Mouse (Mus musculus) myocyte (in vitro differentiated cells): ENCODE data around the gene Hdac1. TPM values are rescaled to one million over a fixed set of nuclear protein-coding genes. Genes with fewer than 3 reads are reported as not detected.

Source experiments
- H3K27me3 ChIP-seq: one replicate; pipeline ENCODE4 v1.6.1; 2011; ENCODE audit not compliant: control insufficient read depth, insufficient read depth, insufficient read length
- H3K36me3 ChIP-seq: one replicate; pipeline ENCODE4 v1.6.1; 2011; ENCODE audit not compliant: control insufficient read depth, insufficient read depth
- H3K4me2 ChIP-seq: one replicate; pipeline ENCODE4 v1.6.1; 2011; ENCODE audit warnings: low read depth, control low read depth
- H3K4me3 ChIP-seq: one replicate; pipeline ENCODE4 v1.5.1; 2011; ENCODE audit warnings: mild to moderate bottlenecking, control low read depth, moderate library complexity
- H3K79me2 ChIP-seq: one replicate; pipeline ENCODE4 v1.6.1; 2011; ENCODE audit not compliant: control insufficient read depth, insufficient read depth
- H3ac ChIP-seq: one replicate; pipeline ENCODE4 v1.6.1; 2011; ENCODE audit not compliant: control insufficient read depth, insufficient read length
- CEBPB ChIP-seq: IDR thresholded peaks from 2 replicates; pipeline ENCODE4 v1.6.1; 2011; ENCODE audit warnings: mild to moderate bottlenecking, moderate library complexity; ENCODE audit not compliant: poor library complexity, insufficient read depth, severe bottlenecking
- E2F4 ChIP-seq: IDR thresholded peaks from one replicate; pipeline ENCODE4 v1.6.1; 2011; ENCODE audit warnings: mild to moderate bottlenecking, control low read depth, moderate library complexity; ENCODE audit not compliant: insufficient read depth
- MAX ChIP-seq: IDR thresholded peaks from one replicate; pipeline ENCODE4 v1.6.1; 2011; ENCODE audit warnings: low read depth, mild to moderate bottlenecking, control low read depth
- MYOD1 ChIP-seq, 3 experiments: IDR thresholded peaks; one replicate each; pipeline ENCODE4 v1.6.1; 2011; ENCODE audit warnings: control low read depth in 2 of 3, low read depth in 2 of 3, mild to moderate bottlenecking in 2 of 3, moderate library complexity in 1 of 3; ENCODE audit not compliant: insufficient read length in 2 of 3, control insufficient read depth in 1 of 3
- MYOG ChIP-seq, 3 experiments: IDR thresholded peaks; one replicate each; pipeline ENCODE4 v1.6.1; 2011; ENCODE audit warnings: control low read depth in 2 of 3, low read depth in 2 of 3, mild to moderate bottlenecking in 2 of 3; ENCODE audit not compliant: insufficient read length in 2 of 3, control insufficient read depth in 1 of 3, insufficient read depth in 1 of 3
- POLR2A ChIP-seq: IDR thresholded peaks from one replicate; pipeline ENCODE4 v1.6.1; 2011; ENCODE audit warnings: low read depth, mild to moderate bottlenecking, control low read depth, moderate library complexity; ENCODE audit not compliant: insufficient read length
- POLR2AphosphoS2 ChIP-seq: IDR thresholded peaks from one replicate; pipeline ENCODE4 v1.6.1; 2011; ENCODE audit warnings: low read depth, control low read depth; ENCODE audit not compliant: insufficient read length
- REST ChIP-seq: IDR thresholded peaks from one replicate; pipeline ENCODE4 v1.6.1; 2011; ENCODE audit warnings: mild to moderate bottlenecking, control low read depth, moderate library complexity; ENCODE audit not compliant: insufficient read depth, insufficient read length
- SRF ChIP-seq: IDR thresholded peaks from one replicate; pipeline ENCODE4 v1.6.1; 2011; ENCODE audit warnings: low read depth; ENCODE audit not compliant: control insufficient read depth, insufficient read length
- TCF12 ChIP-seq: IDR thresholded peaks from one replicate; pipeline ENCODE4 v1.6.1; 2011; ENCODE audit warnings: mild to moderate bottlenecking, control low read depth; ENCODE audit not compliant: poor library complexity, insufficient read depth, severe bottlenecking
- TCF3 ChIP-seq: IDR thresholded peaks from one replicate; pipeline ENCODE4 v1.6.1; 2011; ENCODE audit warnings: low read depth, control low read depth; ENCODE audit not compliant: insufficient read length
- USF1 ChIP-seq: IDR thresholded peaks from one replicate; pipeline ENCODE4 v1.6.1; 2011; ENCODE audit warnings: low read depth, mild to moderate bottlenecking, control low read depth, moderate library complexity
- polyA plus RNA-seq: library from polyadenylated mRNA; unstranded; fragments of >200 nt; fragmentation: generic; extraction: Trizol; gene quantifications from one replicate; pipeline ENCODE4 v1.2.1, GENCODE M21; 2012; ENCODE audit warnings: missing spikeins

Hdac1 gene
- polyA plus RNA-seq, 1 experiment = 50.4 TPM

GRCm38 (mm10) chr4:129479863-129480262, 62.6 kb downstream of the Hdac1 start:
- Histone ChIP-seq H3K36me3 (peaks cover 26% of the 10 kb centered on the region), H3K79me2 (no peaks in the 10 kb centered on the region), H3K4me3 (no peak overlapping the region), H3K4me2 (no peak overlapping the region), H3ac (no peak overlapping the region), H3K27me3 (no peaks in the 10 kb centered on the region)
- TF ChIP-seq TCF3 (no peak), POLR2A (no peak), MYOG (IDR thresholded peaks at IDR 0.05; ENCODE audit: control insufficient read depth in 1 of 3, insufficient read depth in 1 of 3, insufficient read length in 2 of 3, low read depth in 2 of 3) (no peak), POLR2AphosphoS2 (no peak), USF1 (no peak), SRF (no peak), MAX (no peak), E2F4 (no peak), CEBPB (no peak), MYOD1 (IDR thresholded peaks at IDR 0.05; ENCODE audit: control insufficient read depth in 1 of 3, insufficient read length in 2 of 3, low read depth in 2 of 3) (no peak), TCF12 (no peak), REST (no peak)

GRCm38 (mm10) chr4:129476047-129476446, 66.5 kb downstream of the Hdac1 start:
- Histone ChIP-seq H3K36me3 (peaks cover 24% of the 10 kb centered on the region), H3K4me3 (no peak overlapping the region)
- peak in 1 of 3 experiments; percentile 53 for TF ChIP-seq MYOD1 (IDR thresholded peaks at IDR 0.05; ENCODE audit: control insufficient read depth in 1 of 3, insufficient read length in 2 of 3, low read depth in 2 of 3)
- no peak for TF ChIP-seq E2F4
- TF ChIP-seq MYOG (IDR thresholded peaks at IDR 0.05; ENCODE audit: control insufficient read depth in 1 of 3, insufficient read depth in 1 of 3, insufficient read length in 2 of 3, low read depth in 2 of 3) = peak in 1 of 3 experiments; percentile 58

More at GRCm38 (mm10) chr4:129476047-129476446, 66.5 kb downstream of the Hdac1 start:
- Histone ChIP-seq H3K27me3 (no peaks in the 10 kb centered on the region), H3ac (no peak overlapping the region), H3K4me2 (no peak overlapping the region), H3K79me2 (no peaks in the 10 kb centered on the region)

Other genes with a start within 250 kb of the Hdac1 start
- 137 TPM for gene Rbbp4, start 207.3 kb downstream of the Hdac1 start, polyA plus RNA-seq
- gene Zbtb8os, start 207.0 kb downstream of the Hdac1 start, polyA plus RNA-seq = 34.5 TPM
- 5.8 TPM for gene Zbtb8a, start 164.6 kb downstream of the Hdac1 start, polyA plus RNA-seq
- gene Zbtb8b, start 101.9 kb downstream of the Hdac1 start, polyA plus RNA-seq = 0.04 TPM
- 22.9 TPM for gene Bsdc1, start 81.1 kb downstream of the Hdac1 start, polyA plus RNA-seq
- gene Tssk3, start 51.7 kb downstream of the Hdac1 start, polyA plus RNA-seq = not detected
- 0.10 TPM for gene Fam229a, start 51.5 kb downstream of the Hdac1 start, polyA plus RNA-seq
- gene Marcksl1, start 29.1 kb downstream of the Hdac1 start, polyA plus RNA-seq = 41.6 TPM
- gene Lck, start 30.9 kb upstream of the Hdac1 start, polyA plus RNA-seq = 2.1 TPM
- gene Fam167b, start 35.8 kb upstream of the Hdac1 start, polyA plus RNA-seq = 0.10 TPM
- gene Eif3i, start 57.9 kb upstream of the Hdac1 start, polyA plus RNA-seq = 358 TPM
- gene Tmem234, start 58.0 kb upstream of the Hdac1 start, polyA plus RNA-seq = 220 TPM
- 0.36 TPM for gene Dcdc2b, start 71.5 kb upstream of the Hdac1 start, polyA plus RNA-seq
- gene Iqcc, start 76.4 kb upstream of the Hdac1 start, polyA plus RNA-seq = 20.1 TPM
- gene Ccdc28b, start 81.2 kb upstream of the Hdac1 start, polyA plus RNA-seq = 14.8 TPM
- gene Txlna, start 98.4 kb upstream of the Hdac1 start, polyA plus RNA-seq = 23.6 TPM
- 32.2 TPM for gene Kpna6, start 130.1 kb upstream of the Hdac1 start, polyA plus RNA-seq
- 9.7 TPM for gene Tmem39b, start 154.1 kb upstream of the Hdac1 start, polyA plus RNA-seq
- 40.4 TPM for gene Khdrbs1, start 199.6 kb upstream of the Hdac1 start, polyA plus RNA-seq